9 mouse cellular contexts compared by ENCODE assay signal in the genomic region with DNA sequence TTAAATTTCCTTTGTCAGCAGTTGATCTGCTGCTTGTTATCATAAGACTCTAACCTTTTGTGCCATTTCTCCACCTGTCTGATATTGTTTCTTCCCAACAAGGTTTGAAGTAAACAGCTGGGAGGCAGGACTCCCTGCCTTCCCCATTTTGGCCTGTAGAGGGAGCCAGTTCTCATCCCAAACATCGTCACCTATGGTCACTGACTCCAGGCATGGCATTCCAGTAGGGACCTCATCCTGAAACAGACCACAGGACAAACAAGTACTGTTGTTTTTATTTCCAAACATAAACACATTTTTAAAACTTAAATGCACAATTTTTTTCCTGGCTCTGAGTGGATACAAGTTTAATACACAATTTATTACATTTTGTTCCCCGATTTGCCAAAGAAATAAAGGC. TPM values are rescaled to one million over a fixed set of nuclear protein-coding genes. Genes with fewer than 3 reads are reported as not detected.
DNase-seq lines count a peak whose midpoint lies in the region; ATAC-seq and TF ChIP-seq lines count a peak whose summit lies in the region.
"Had no signal": no experiment of that assay in that cellular context is flagged by ENCODE, and none has a peak within 500 bp of the region (broad histone marks: within the 10 kb centered on the region; RNA-seq: fewer than 3 reads in every experiment).

No protein-coding gene starts in this region.

- no peak overlapping the region for H3K27ac ChIP-seq in CH12.LX (ENCODE audit: insufficient read depth, low read depth)
- H3K27ac ChIP-seq: heart, embryonic 13.5 days had no signal

- no peak overlapping the region for H3K9ac ChIP-seq in CH12.LX (ENCODE audit: insufficient read depth, low read depth)
- H3K9ac ChIP-seq: heart, embryonic 13.5 days had no signal

- in situ Hi-C loops in CH12.LX (cut with MboI; ENCODE audit: low pct_ligation_motif_present, low pct_unique_long_range_greater_than_20kb, low sequenced_read_pairs): loop anchor here (10.0 kb wide), 1 partner anchor 271 kb away; no protein-coding TSS in a partner anchor

- peak; percentile 75 to 95 for TF ChIP-seq CTCF in CH12.LX (conservative IDR thresholded peaks at IDR 0.05 in 1 of 2, IDR thresholded peaks at IDR 0.05 in 1 of 2; ENCODE audit: low read depth in 2 of 2, low read length in 2 of 2)
- peak; percentile 91 for TF ChIP-seq CTCF in lung, adult 2 months (IDR thresholded peaks at IDR 0.05; ENCODE audit: insufficient read depth, low read length)

- no peak overlapping the region for H3K4me3 ChIP-seq in CH12.LX (replicated peaks in 1 of 3; ENCODE audit: low read depth in 2 of 3, low read length in 2 of 3, poor library complexity in 1 of 3)
- H3K4me3 ChIP-seq in lung, adult 2 months (replicated peaks; ENCODE audit: extremely low read depth, low read depth, low read length): no peak overlapping the region
- H3K4me3 ChIP-seq: heart, embryonic 13.5 days had no signal

- TF ChIP-seq EP300 in CH12.LX (IDR thresholded peaks at IDR 0.05; ENCODE audit: low read length): no peak

- TF ChIP-seq POLR2A in CH12.LX (IDR thresholded peaks at IDR 0.05; ENCODE audit: low read depth, low read length): no peak
- TF ChIP-seq POLR2A in lung, adult 2 months (IDR thresholded peaks at IDR 0.05; ENCODE audit: borderline replicate concordance, extremely low read depth, low read depth, low read length): no peak

- dilution Hi-C loops in CH12.LX (cut with MboI; ENCODE audit: extremely low pct_ligation_motif_present, extremely low pct_unique_long_range_greater_than_20kb, low sequenced_read_pairs): no loop called here

- peak; percentile 53 for DNase-seq in 416B (ENCODE audit: low read depth)
- DNase-seq in CH12.LX (ENCODE audit: extremely low read depth): peak; percentile 27
- DNase-seq in c-Kit-negative CD71-positive TER-119-positive erythroid progenitor cells, embryonic 14.5 days (ENCODE audit: low read depth, low spot score): peak; percentile 20
- peak; percentile 74 for DNase-seq in forelimb bud, embryonic 11.5 days (ENCODE audit: low read depth, low spot score)
- peak; percentile 65 to 78 for DNase-seq in kidney, postnatal 25 days
- DNase-seq in lung, adult 2 months: peak; percentile 65
- DNase-seq in skeletal muscle tissue, adult 2 months (ENCODE audit: low read depth, low spot score): peak; percentile 7

- TF ChIP-seq RAD21 in CH12.LX (IDR thresholded peaks at IDR 0.05; ENCODE audit: low read depth, low read length): peak; percentile 59

- no peaks in the 10 kb centered on the region for H3K4me1 ChIP-seq in CH12.LX (ENCODE audit: control insufficient read depth in 1 of 2, insufficient read depth in 2 of 2)
- no peaks in the 10 kb centered on the region for H3K4me1 ChIP-seq in lung, adult 2 months (ENCODE audit: control insufficient read depth, insufficient read depth, low read length)
- H3K4me1 ChIP-seq: heart, embryonic 13.5 days had no signal

- H3K9me3 ChIP-seq in CH12.LX (replicated peaks; ENCODE audit: low read length): no peaks in the 10 kb centered on the region
- H3K9me3 ChIP-seq: heart, embryonic 13.5 days had no signal

- no peaks in the 10 kb centered on the region for H3K36me3 ChIP-seq in CH12.LX (replicated peaks in 1 of 2; ENCODE audit: control insufficient read depth in 1 of 2, insufficient read depth in 1 of 2, low read length in 1 of 2)
- H3K36me3 ChIP-seq: heart, embryonic 13.5 days had no signal

- no peaks in the 10 kb centered on the region for H3K79me2 ChIP-seq in CH12.LX (replicated peaks; ENCODE audit: control insufficient read depth, extremely low read depth, insufficient read depth, poor library complexity, severe bottlenecking)

- no peaks in the 10 kb centered on the region for H3K27me3 ChIP-seq in CH12.LX (replicated peaks)
- H3K27me3 ChIP-seq: heart, embryonic 13.5 days had no signal

- H3K4me2 ChIP-seq in CH12.LX (ENCODE audit: insufficient read depth, low read depth, poor library complexity, severe bottlenecking): no peak overlapping the region
- H3K4me2 ChIP-seq: heart, embryonic 13.5 days had no signal

- no peak for ATAC-seq in erythroid progenitor cell, adult 5-6 weeks (replicated peaks; ENCODE audit: low FRiP score, poor library complexity, severe bottlenecking)

- WGBS in lung, adult 2 months: 51% methylated on average over 2 of the region's 2 CpGs

TF ChIP-seq in CH12.LX, 34 proteins besides CTCF, POLR2A, EP300 and RAD21:
- no peak for TF ChIP-seq UBTF (IDR thresholded peaks at IDR 0.05; ENCODE audit: low read depth, low read length)
- TF ChIP-seq SMC3 (IDR thresholded peaks at IDR 0.05; ENCODE audit: low read depth, low read length): peak; percentile 55

RNA-seq across cellular contexts. Expression of gene Tdrd5, which starts 40.1 kb away (rescaled TPM):
- total RNA-seq in CH12.LX (2012; rRNA removed) (not detected in 2 replicates), CH12.LX (2014; rRNA removed) (not detected in 2 replicates)
- not detected in 2 replicates for polyA plus RNA-seq in CH12.LX (2012; ENCODE audit: insufficient read length, low read depth)
- polyA plus RNA-seq in lung, adult 2 months (2012; rRNA removed): 0.44 and 0.45 TPM in 2 replicates
- not detected in 2 replicates for total RNA-seq in erythroid progenitor cell, adult 5-6 weeks (2015; ENCODE audit: low replicate concordance)
- total RNA-seq in erythroid progenitor cell, adult 5-6 weeks (2017; ENCODE audit: low replicate concordance): not detected in 2 replicates

RNA-seq across cellular contexts. Expression of gene Nphs2, which starts 47.2 kb away (rescaled TPM):
- total RNA-seq in CH12.LX (2012; rRNA removed) (not detected in 2 replicates), CH12.LX (2014; rRNA removed) (not detected in 2 replicates)
- not detected in 2 replicates for polyA plus RNA-seq in CH12.LX (2012; ENCODE audit: insufficient read length, low read depth)
- polyA plus RNA-seq in lung, adult 2 months (2012; rRNA removed): 0.06 and 0.08 TPM in 2 replicates
- total RNA-seq in erythroid progenitor cell, adult 5-6 weeks (2015; ENCODE audit: low replicate concordance): not detected in 2 replicates
- total RNA-seq in erythroid progenitor cell, adult 5-6 weeks (2017; ENCODE audit: low replicate concordance): not detected in 2 replicates
- polyA plus RNA-seq: heart, embryonic 13.5 days had no signal

RNA-seq across cellular contexts. Expression of gene Fam163a, which starts 58.5 kb away (rescaled TPM):
- not detected in 2 replicates for total RNA-seq in CH12.LX (2012; rRNA removed)
- total RNA-seq in CH12.LX (2014; rRNA removed): not detected in 2 replicates
- polyA plus RNA-seq in CH12.LX (2012; ENCODE audit: insufficient read length, low read depth): not detected in 2 replicates
- 0.07 and 0.10 TPM in 2 replicates for polyA plus RNA-seq in lung, adult 2 months (2012; rRNA removed)
- not detected in 2 replicates for total RNA-seq in erythroid progenitor cell, adult 5-6 weeks (2015; ENCODE audit: low replicate concordance)
- total RNA-seq in erythroid progenitor cell, adult 5-6 weeks (2017; ENCODE audit: low replicate concordance): not detected in 2 replicates

Comparison
In these comparisons a context has a peak if more than half of its experiments do, and no peak if none do; other contexts are left out.
1. DNase-seq: peak in every context shown above with its lines; median percentile 74 in forelimb bud, embryonic 11.5 days; 72 in kidney, postnatal 25 days; 65 in lung, adult 2 months; 53 in 416B; 27 in CH12.LX; 20 in c-Kit-negative CD71-positive TER-119-positive erythroid progenitor cells, embryonic 14.5 days; 7 in skeletal muscle tissue, adult 2 months.